Mouse (Mus musculus): Measurements from ENCODE around the gene Pax1.

Gene Pax1

DNA sequence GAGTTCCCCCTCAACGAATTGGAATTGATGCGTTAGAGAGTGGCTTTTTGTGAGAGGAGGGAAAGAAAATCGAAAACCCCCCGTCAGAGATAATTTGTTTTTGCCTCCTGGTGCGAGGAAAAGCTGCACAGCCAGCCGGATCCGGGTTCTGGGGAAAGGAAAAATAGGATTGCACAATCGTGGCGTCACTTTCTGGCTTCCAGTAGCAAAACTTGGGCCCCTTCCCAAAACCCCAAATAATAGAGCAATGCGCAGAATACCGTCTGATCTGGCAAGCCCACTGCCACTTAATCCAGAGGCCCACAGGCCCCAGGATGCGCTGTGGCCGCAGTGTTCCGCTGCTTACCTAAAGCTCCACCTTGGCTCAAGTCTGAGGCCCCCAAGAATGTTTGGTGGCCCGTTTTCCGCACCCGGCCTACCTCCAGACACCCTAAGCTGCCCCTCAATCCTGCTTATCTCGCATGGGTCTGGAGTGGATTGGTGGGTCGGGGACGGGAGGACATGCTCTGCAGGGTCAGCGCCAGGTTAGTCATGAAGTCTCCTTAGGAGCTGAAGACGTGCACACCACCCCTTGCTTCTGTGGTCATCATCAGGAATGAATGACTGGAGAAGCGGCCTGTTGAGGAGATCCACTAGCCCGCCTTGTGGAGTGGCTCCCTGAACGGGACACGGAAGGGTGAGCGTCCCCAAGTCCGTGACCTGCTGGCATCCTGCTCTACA, 11.4 kb downstream of the Pax1 start:
- no peak for DNase-seq (ENCODE audit: inconsistent age in 2 of 2, low spot score in 1 of 2)

DNA sequence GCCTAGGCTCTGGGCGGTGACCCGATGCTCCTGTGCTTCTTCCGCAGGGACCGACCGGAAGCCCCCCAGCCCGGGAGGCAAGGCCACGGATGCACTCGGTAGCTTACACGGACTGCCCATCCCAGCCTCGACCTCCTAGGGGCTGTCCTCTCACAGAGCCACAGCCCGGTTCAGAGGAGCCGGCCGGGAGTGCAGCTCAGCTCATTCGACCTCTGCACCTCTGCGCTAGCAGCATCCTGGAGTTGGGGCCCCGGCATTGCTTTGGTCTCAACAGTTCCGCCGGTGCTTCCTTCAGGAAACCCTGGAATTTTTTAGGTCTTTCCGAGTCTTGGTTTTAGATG, 11.9 kb downstream of the Pax1 start:
- DNase-seq (ENCODE audit: inconsistent age in 2 of 2, low spot score in 1 of 2): no peak

DNA sequence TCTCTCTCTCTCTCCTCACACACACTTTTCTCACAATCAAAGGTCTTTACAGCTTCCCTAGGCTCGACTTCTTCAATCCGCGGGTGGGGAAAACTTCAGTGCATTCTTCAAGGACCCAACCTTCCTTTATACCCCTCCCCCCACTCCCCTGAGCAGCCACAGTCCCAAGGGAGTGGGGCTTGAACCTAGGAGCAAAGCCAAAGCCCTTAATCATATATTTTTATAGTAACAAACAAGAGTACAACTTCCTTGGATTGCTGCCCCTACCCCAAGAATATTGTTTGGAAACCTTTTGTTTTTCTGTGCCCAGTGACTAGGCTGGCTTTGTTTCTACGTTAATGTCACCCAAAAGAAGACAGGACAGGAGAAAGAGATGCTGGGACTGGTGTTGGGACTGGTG, 12.5 kb downstream of the Pax1 start:
- no peak for DNase-seq (ENCODE audit: inconsistent age in 2 of 2, low spot score in 1 of 2)

DNA sequence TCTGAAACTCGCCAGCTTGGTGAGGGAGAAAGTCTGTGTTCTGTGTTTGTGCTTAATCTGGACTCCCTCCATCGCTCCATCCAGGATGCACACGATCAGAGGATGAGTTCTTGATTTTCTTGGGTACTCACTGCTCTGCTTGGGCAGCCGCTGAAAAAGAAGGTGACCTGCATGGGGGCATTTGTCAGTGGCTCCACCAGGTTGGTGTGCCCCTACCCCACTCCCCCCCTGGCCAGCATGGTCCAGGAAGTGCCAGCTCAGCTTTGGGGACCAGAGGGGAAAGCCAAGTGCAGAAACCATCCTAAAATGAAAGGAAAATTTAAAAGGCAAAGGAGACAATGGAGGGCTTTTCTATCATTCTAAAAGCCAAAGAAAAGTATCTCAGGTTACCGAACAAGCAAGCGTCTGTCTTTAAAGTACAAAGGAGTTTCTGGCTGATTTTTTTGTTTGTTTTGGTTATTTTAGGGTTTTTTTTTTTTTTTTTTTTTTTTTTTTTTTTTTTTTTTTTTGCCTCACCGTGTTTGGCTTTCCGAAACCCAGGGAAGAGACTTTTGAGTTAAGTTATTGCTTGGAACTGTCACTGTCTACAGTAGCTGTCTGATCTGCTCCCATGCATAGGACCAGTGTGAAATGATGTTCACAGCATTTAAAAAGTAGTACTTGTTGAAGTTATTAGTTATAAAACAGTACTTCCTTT, 13.4 kb downstream of the Pax1 start:
- no peak for DNase-seq (ENCODE audit: inconsistent age in 2 of 2, low spot score in 1 of 2)

DNA sequence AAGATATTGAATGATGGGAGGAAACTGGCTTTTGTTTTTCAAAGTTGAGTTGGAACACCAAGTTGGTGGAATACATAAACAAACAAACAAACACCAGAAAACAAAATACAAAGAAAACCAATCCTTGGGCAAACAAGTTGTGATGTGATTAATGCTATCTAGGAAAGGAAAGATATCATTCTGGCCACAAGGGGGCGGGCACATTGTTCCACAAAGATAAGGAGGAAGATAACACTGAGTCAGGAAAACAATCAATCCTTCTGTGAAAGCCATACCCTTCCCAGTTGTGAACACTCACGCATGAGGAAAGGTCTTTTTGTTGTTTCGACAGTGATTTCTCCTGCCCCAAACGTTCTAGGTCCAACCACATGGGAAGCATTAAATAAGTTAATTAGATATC, 17.2 kb downstream of the Pax1 start:
- peak in 1 of 2 experiments; percentile 74 for DNase-seq (ENCODE audit: inconsistent age in 2 of 2, low spot score in 1 of 2)

DNA sequence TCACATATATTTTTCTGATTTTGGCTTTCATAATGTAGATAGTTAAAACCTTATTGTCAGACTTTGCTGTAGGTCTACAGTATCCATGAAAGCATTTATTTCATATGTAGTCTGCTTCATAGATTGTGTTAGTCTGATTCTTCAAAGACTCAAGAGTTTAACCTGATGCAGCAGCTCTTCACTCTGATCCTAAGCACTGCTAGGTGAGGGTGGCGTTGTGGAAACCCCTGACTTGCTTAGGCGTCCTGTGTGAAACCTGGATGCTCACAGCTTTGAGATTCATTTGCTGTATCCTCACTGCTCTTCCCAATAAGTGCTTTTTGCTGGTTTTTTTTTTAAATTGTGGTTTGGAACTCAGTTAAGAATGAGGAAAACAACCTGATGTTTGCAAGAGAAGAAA, 21.6 kb downstream of the Pax1 start:
- no peak for DNase-seq (ENCODE audit: inconsistent age in 2 of 2, low spot score in 1 of 2)

DNA sequence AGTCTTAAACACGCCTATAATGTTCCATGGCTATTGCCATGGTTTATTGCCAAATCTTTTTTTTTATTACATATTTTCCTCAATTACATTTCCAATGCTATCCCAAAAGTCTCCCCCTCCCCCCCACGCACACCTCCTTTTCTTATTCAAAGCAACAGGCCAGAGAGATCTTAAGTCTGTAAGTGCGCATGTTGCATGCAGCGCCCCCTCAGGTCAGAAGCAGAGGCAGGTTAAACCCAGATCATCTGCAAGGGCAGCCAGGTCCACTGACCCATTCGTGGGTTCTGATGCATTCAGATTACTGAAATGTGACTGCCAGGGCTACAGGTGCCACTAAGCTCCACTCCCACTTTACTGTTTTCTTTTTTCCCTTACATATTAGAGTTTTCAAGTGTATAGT, 25.2 kb downstream of the Pax1 start:
- DNase-seq (ENCODE audit: inconsistent age in 2 of 2, low spot score in 1 of 2): no peak

DNA sequence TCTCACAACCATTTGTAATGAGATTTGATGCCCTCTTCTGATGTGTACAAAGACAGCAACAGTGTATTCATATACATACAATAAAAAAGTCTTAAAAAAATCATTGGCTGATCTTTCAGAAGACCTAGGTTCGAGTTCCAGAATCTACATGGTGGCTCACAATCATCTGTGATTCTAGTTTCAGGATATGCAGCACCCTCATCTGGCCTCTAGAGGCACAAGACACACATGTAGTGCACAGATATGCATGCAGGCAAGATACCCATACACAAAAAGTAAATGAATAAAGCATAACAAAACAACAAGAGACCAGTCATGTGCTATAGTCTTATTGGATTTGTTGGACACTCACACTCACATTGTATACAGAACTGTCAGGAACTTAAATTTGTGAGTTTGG, 47.6 kb downstream of the Pax1 start:
- DNase-seq (ENCODE audit: inconsistent age in 2 of 2, low spot score in 1 of 2): no peak

DNA sequence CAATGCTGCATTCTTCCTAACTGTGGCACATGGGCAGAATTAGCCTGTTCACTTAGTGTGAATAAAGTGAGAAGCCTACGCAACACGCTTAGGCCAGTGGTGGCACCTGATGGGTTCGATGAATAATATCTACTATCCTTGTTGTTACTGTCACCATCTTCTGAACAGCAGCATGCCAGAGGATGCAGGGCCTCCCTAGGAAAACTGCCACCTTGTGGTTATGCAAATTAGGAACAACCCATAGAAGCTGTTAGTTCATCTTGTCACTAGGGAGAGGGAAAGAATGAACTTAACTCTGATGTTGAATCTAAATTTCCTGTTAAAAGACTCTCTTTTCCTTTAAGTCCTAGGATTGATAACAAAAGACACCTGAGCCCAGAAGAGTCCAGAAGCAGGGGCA, 53.3 kb downstream of the Pax1 start:
- DNase-seq (ENCODE audit: inconsistent age in 2 of 2, low spot score in 1 of 2): no peak

DNA sequence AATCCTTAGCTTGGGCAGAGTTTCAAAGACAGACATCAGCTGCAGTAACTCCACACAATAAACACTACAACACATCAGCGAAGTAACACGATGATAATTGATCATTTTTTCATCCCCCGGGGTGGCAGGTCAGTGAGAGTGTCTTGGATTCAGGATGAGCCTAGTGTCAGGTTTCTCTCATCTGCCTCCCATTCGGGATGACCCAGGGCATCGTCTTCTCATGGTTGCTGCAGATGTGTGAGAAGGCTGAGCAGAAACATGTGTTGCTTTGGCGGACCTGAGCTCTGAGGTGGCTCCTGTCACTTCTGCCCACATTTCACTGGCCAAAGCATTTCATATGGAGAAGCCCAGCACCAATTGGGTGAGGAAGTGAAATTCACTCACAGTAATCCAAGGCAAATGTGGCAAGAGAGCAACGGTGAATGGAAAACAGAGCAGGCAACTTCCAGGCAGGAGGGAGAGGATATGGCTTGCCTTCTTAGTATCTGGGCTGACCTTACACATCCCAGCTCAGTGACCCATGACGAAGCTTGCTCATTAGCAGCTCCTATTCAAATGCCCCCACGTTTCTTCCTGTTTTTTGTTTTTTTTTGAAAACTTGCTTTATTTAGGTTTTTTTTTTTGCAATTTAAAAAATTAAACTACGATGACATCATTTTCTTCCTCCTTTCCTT, 63.0 kb downstream of the Pax1 start:
- DNase-seq (ENCODE audit: inconsistent age in 2 of 2, low spot score in 1 of 2): no peak

DNA sequence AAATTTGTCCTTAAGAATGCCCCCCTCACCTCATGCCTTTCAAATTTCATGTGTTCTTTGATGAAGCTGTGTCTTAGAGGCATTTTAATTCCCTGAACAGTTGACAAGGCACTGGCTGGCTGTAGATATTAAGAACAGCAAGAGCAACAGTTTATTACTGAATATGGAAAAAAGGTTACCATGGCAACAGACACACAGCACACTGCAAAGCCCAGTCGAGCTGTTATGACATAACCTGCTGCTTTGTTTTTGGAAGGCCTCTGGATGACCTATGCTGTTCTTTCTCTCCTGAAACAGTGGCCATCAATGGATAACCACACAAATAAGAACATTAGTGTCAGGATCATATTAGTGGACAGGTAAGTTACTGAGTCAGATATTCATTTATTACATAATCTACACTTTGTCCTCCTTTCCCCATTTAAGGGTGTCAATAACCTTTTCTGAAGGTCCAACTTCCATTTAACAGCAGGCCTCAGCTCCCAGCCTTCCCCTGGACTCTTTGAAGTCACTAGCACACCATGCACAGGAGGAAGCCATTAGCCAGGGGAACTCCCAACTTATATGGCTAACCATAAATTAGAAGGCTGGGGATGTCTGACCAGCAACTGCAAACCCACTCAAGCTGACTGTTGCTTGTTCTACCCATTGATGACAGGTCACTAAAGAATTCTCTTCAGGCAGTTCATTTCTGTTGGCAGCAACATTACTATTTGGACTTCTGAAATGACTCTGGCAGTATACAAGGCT, 68.1 kb downstream of the Pax1 start:
- no peak for DNase-seq (ENCODE audit: inconsistent age in 2 of 2, low spot score in 1 of 2)

DNA sequence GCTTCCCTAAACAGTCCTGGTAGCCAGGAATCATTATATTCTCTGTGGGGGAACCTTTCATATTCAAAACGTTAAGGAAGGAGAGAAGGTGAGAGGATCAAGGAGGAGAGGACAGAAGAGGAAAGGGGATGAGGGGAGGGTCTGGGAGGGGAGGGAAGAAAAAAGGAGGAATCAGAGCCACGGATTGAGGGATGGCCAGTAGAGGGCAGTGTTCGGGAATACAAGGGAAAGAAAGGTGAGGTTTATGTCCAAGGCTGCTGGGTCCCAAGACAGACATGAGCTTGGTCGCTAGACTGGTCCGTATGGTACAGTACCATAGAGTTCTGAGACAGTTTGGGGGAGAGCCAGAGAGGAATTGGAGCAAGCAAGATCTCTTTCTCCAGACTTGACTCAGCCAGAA, 71.4 kb downstream of the Pax1 start:
- DNase-seq (ENCODE audit: inconsistent age in 2 of 2, low spot score in 1 of 2): peak; percentile 6 to 61

Measured in adrenal gland, adult (tissue).